Mouse (Mus musculus): ENCODE data around the gene Tec.
A peak's percentile ranks its signal among the peaks of the same experiment; 100 is the strongest.

The Tec gene

GRCm38 (mm10) chr5:72776595-72776994, 91.7 kb downstream of the Tec start:
- DNase-seq = no peak

GRCm38 (mm10) chr5:72776127-72776526, 92.2 kb downstream of the Tec start:
- no peak for DNase-seq

DNA sequence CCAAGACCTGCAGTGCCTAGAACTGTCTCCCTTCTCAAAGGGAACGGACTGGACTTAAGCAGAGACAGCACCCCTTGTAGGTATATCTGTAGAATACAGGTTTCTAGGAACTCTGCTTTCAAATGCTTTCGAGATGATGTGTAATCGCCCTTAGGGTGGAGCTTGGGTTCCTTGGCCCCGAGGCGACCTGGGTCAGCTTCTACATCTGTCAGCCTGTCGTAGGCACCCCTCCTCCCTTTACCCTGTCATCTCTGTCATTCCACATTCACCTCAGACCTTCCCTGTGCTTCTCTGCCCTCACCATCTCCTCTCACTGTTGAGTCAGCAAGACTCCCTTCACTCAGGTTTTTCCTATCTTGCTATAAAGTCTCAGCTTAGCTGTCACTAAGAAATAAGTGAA, 98.4 kb downstream of the Tec start:
- DNase-seq = no peak

DNA sequence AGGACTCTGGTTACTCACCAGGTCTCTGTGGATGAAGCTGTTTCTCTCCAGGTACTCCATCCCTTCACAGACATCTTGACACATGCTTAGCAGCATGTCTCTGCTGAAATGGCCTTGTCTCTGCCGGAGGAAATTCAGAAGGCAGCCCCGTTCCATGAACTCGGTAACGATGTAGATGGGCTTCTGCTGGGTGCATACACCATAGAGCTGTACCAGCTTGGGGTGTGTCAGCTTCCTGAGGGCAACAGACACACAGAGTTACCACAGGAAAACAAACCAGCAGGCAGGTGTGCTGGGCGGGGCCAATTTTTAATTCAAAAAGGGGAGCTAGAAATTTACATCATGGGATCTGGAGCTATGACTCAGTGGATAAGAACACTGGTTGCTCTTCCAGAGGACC, 104.7 kb downstream of the Tec start:
- no peak for DNase-seq

GRCm38 (mm10) chr5:72763025-72763424, 105.3 kb downstream of the Tec start:
- no peak for DNase-seq

- peak; percentile 32 for DNase-seq
Observed at GRCm38 (mm10) chr5:72761758-72762157, 106.5 kb downstream of the Tec start.

DNA sequence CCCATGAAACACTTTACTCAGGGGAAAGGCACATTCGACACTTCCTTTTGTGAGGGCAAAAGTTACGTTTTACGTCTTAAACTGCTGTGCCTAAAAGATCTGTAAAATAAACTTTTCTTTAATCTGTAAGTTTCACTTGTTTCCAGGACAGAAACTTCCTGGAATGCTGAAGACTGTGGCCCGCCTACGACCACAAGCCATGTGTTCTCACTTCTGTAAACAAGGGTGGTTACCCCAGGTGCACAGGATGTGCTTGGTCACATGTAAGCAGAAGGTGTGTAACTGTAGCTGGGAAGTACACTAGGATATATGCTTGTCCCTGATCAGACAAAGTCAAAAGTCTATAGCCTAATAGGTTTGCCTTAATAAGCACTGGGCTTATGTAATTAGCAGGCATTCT, 107.0 kb downstream of the Tec start:
- DNase-seq = no peak

GRCm38 (mm10) chr5:72758925-72759924, 109.1 kb downstream of the Tec start:
- peak; percentile 34 for DNase-seq

- no peak for DNase-seq
Observed at GRCm38 (mm10) chr5:72757155-72757773, 111.0 kb downstream of the Tec start.

DNA sequence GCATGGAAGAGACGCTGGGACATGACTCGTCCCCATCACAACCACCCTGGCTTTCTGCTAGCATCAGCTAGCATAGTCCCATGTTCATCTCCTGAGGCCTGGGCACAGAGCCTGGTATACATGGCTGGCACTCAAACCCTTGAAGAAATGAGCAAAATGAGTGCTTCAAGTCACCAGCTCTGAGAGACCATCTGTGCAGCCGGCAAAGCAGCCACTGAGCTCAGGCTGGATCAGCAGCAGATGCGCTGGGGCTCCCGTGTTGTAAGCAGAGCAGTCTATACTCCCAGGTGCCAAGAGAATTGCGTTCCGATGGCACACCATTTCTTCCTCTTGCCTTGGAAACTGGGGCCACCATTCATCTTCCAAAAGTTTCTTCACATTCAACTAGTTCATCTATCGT, 112.3 kb downstream of the Tec start:
- DNase-seq = no peak

- no peak for DNase-seq
Observed at GRCm38 (mm10) chr5:72755035-72755434, 113.2 kb downstream of the Tec start.

GRCm38 (mm10) chr5:72752585-72752984, 115.7 kb downstream of the Tec start, which contains the start of gene Txk:
Txk (minus strand) TSS chr5:72752777.
- DNase-seq = no peak

- DNase-seq = no peak
Observed at GRCm38 (mm10) chr5:72751056-72751758, 117.1 kb downstream of the Tec start.

- no peak for DNase-seq
Observed at GRCm38 (mm10) chr5:72750226-72750625, 118.1 kb downstream of the Tec start.

- DNase-seq = no peak
Observed at GRCm38 (mm10) chr5:72748659-72749265, 119.5 kb downstream of the Tec start.

GRCm38 (mm10) chr5:72747384-72747783, 120.9 kb downstream of the Tec start:
- DNase-seq = no peak

DNA sequence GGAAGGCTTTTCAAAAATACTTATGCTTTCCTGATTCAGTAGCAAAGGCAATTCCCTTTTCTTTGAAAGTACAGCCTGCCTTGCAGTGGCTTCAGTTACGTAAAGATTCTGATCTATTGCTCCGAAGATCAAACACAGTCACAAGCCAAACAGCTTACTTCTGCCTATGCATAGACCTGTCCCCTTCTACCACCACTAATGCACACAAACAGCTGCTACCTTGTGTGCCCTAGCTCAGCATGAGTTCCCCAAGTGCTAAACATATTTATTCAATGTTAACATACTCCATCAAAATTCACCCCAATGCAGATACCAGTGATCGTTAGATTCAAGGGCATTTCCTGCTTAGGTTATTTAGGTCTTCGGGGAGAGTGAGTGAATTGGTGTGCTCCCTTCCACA, 121.8 kb downstream of the Tec start:
- no peak for DNase-seq

- DNase-seq = no peak
Observed at GRCm38 (mm10) chr5:72743103-72743502, 125.2 kb downstream of the Tec start.

DNA sequence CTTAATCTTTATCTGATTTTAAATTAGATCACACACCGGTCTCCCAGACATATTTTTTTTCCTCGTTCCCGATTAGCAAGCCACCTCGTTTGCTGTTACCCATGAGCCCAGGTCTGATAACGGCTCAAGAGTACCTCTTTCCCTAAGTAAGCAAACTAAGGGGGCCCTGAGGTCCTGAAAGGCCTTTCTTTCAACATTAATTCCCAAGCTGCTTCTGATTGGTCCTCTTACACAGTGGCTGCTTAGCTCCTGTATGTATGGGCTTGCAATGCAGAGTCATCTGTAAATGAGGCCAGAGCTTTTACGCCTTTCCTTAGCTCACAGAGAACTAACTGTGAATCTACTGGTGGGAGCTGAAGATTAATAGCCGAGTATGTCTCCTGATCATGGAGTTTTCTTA, 131.4 kb downstream of the Tec start:
- DNase-seq = no peak

DNA sequence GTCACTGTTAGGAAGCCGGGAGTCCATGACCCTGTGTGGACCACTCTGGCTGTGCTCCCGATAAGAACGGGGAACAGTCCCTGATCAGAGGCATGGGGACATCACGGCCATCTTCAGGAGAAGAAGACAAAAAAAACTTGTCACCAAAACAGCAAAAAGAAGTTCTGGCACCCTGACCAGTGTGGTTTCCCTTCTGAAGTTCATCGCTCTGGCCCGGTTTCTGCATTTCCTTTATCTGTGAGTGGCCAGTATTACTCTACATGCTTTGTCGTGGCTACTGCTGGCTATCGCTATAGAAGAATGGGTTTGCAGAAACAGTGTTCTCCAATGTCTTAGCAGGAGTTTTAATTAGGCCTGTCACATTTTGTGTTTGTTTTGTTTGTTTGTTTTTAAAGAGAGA, 131.8 kb downstream of the Tec start:
- no peak for DNase-seq

- no peak for DNase-seq
Observed at GRCm38 (mm10) chr5:72735763-72736162, 132.5 kb downstream of the Tec start.

- DNase-seq = no peak
Observed at GRCm38 (mm10) chr5:72732885-72733284, 135.4 kb downstream of the Tec start.

DNA sequence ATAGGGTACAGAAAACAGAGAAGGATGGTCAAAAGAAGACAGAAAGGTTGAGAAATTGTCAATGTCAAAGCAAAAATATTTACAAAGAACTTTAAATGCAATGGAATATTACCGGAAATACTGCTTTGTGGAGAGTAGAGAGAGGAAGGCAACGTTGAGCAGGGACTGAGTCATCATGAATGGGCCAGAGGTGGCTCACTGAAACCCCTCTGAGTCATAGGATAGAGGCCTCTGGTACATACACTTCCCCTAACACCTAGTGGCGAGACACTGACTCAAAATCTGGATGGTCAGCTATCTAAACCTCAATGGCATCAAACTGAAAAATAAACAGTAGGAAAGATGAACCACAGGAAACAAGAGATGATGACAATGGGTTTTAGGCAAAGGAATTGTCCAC, 142.9 kb downstream of the Tec start:
- DNase-seq = no peak

Data from retina, postnatal 1 day (tissue).